Mouse (Mus musculus): ENCODE results near the gene Rbm19. TPM values are rescaled to one million over a fixed set of nuclear protein-coding genes. Genes with fewer than 3 reads are reported as not detected.

Gene Rbm19
- polyA plus RNA-seq, 1 experiment from 2014 or later, result 22.2 TPM

- no peak overlapping the region for H3K4me3 ChIP-seq (ENCODE audit: low read depth, low read length)
- peak overlapping the region; percentile 31; the same call in 1 of the 2 replicates for H3K4me2 ChIP-seq (ENCODE audit: low read depth)
- WGBS, result 7% methylated on average over 11 of the region's 11 CpGs
- no peak overlapping the region for H3K9ac ChIP-seq (ENCODE audit: low read length)
- H3K36me3 ChIP-seq (ENCODE audit: control insufficient read depth, insufficient read depth, low read length), result no peaks in the 10 kb centered on the region
- DNase-seq (ENCODE audit: low spot score) (peak; percentile 58), ATAC-seq (ENCODE audit: insufficient read depth, low FRiP score, low TSS enrichment) (no peak)
- H3K9me3 ChIP-seq (ENCODE audit: control insufficient read depth, low read length), result no peaks in the 10 kb centered on the region
- H3K4me1 ChIP-seq (ENCODE audit: control insufficient read depth, insufficient read depth, low read length), result peaks cover 25% of the 10 kb centered on the region
- H3K27me3 ChIP-seq (ENCODE audit: control insufficient read depth, insufficient read depth, low read length), result peaks cover 2% of the 10 kb centered on the region; the same call in 1 of the 2 replicates
- H3K27ac ChIP-seq (ENCODE audit: low read depth, low read length), result no peak overlapping the region
Measured at GRCm38 (mm10) chr5:120210668-120211067, 94.4 kb downstream of the Rbm19 start.

- DNase-seq (ENCODE audit: low spot score), result peak; percentile 40
- ATAC-seq (ENCODE audit: insufficient read depth, low FRiP score, low TSS enrichment), result no peak
- peak overlapping the region; percentile 31 for H3K4me2 ChIP-seq (ENCODE audit: low read depth)
- H3K4me1 ChIP-seq (ENCODE audit: control insufficient read depth, insufficient read depth, low read length), result peaks cover 22% of the 10 kb centered on the region
- H3K4me3 ChIP-seq (ENCODE audit: low read depth, low read length), result no peak overlapping the region
- peaks cover 2% of the 10 kb centered on the region; the same call in 1 of the 2 replicates for H3K27me3 ChIP-seq (ENCODE audit: control insufficient read depth, insufficient read depth, low read length)
- H3K9ac ChIP-seq (ENCODE audit: low read length), result no peak overlapping the region
- no peaks in the 10 kb centered on the region for H3K9me3 ChIP-seq (ENCODE audit: control insufficient read depth, low read length)
- no peaks in the 10 kb centered on the region for H3K36me3 ChIP-seq (ENCODE audit: control insufficient read depth, insufficient read depth, low read length)
- H3K27ac ChIP-seq (ENCODE audit: low read depth, low read length), result no peak overlapping the region
- 7% methylated on average over 17 of the region's 17 CpGs for WGBS
Measured at GRCm38 (mm10) chr5:120211182-120211581, 94.9 kb downstream of the Rbm19 start.

- Histone ChIP-seq H3K9me3 (ENCODE audit: control insufficient read depth, low read length) (no peaks in the 10 kb centered on the region), H3K4me2 (ENCODE audit: low read depth) (no peak overlapping the region), H3K36me3 (ENCODE audit: control insufficient read depth, insufficient read depth, low read length) (no peaks in the 10 kb centered on the region), H3K9ac (ENCODE audit: low read length) (no peak overlapping the region), H3K4me1 (ENCODE audit: control insufficient read depth, insufficient read depth, low read length) (peaks cover 10% of the 10 kb centered on the region; the same call in 1 of the 2 replicates), H3K27ac (ENCODE audit: low read depth, low read length) (no peak overlapping the region), H3K27me3 (ENCODE audit: control insufficient read depth, insufficient read depth, low read length) (peaks cover 2% of the 10 kb centered on the region; the same call in 1 of the 2 replicates), H3K4me3 (ENCODE audit: low read depth, low read length) (no peak overlapping the region)
- WGBS, result 71% methylated on average over 3 of the region's 3 CpGs
- DNase-seq (ENCODE audit: low spot score) (no peak), ATAC-seq (ENCODE audit: insufficient read depth, low FRiP score, low TSS enrichment) (no peak)
Measured at GRCm38 (mm10) chr5:120214511-120214910, 98.2 kb downstream of the Rbm19 start.

GRCm38 (mm10) chr5:120221216-120221615, 105.0 kb downstream of the Rbm19 start:
- Histone ChIP-seq H3K27me3 (ENCODE audit: control insufficient read depth, insufficient read depth, low read length) (no peaks in the 10 kb centered on the region; the same call in 1 of the 2 replicates), H3K4me2 (ENCODE audit: low read depth) (no peak overlapping the region), H3K4me3 (ENCODE audit: low read depth, low read length) (no peak overlapping the region), H3K9me3 (ENCODE audit: control insufficient read depth, low read length) (no peaks in the 10 kb centered on the region), H3K36me3 (ENCODE audit: control insufficient read depth, insufficient read depth, low read length) (no peaks in the 10 kb centered on the region), H3K9ac (ENCODE audit: low read length) (no peak overlapping the region), H3K27ac (ENCODE audit: low read depth, low read length) (no peak overlapping the region), H3K4me1 (ENCODE audit: control insufficient read depth, insufficient read depth, low read length) (peaks cover 5% of the 10 kb centered on the region; the same call in 1 of the 2 replicates)
- ATAC-seq (ENCODE audit: insufficient read depth, low FRiP score, low TSS enrichment), result no peak
- 31% methylated on average over 4 of the region's 4 CpGs for WGBS
- no peak for DNase-seq (ENCODE audit: low spot score)

GRCm38 (mm10) chr5:120225383-120225782, 109.1 kb downstream of the Rbm19 start:
- H3K36me3 ChIP-seq (ENCODE audit: control insufficient read depth, insufficient read depth, low read length), result no peaks in the 10 kb centered on the region
- H3K4me1 ChIP-seq (ENCODE audit: control insufficient read depth, insufficient read depth, low read length), result peaks cover 5% of the 10 kb centered on the region; the same call in 1 of the 2 replicates
- no peaks in the 10 kb centered on the region; the same call in 1 of the 2 replicates for H3K27me3 ChIP-seq (ENCODE audit: control insufficient read depth, insufficient read depth, low read length)
- no peak overlapping the region for H3K9ac ChIP-seq (ENCODE audit: low read length)
- no peak overlapping the region for H3K4me3 ChIP-seq (ENCODE audit: low read depth, low read length)
- no peak overlapping the region for H3K4me2 ChIP-seq (ENCODE audit: low read depth)
- no peaks in the 10 kb centered on the region for H3K9me3 ChIP-seq (ENCODE audit: control insufficient read depth, low read length)
- 21% methylated on average over 14 of the region's 14 CpGs for WGBS
- ATAC-seq (ENCODE audit: insufficient read depth, low FRiP score, low TSS enrichment), result no peak
- no peak for DNase-seq (ENCODE audit: low spot score)
- H3K27ac ChIP-seq (ENCODE audit: low read depth, low read length), result 0 out of 2 replicates have a peak overlapping the region, but pooled peaks have one; percentile 1

GRCm38 (mm10) chr5:120228613-120229409, 112.5 kb downstream of the Rbm19 start:
- H3K9ac ChIP-seq (ENCODE audit: low read length), result no peak overlapping the region
- no peaks in the 10 kb centered on the region for H3K9me3 ChIP-seq (ENCODE audit: control insufficient read depth, low read length)
- H3K4me2 ChIP-seq (ENCODE audit: low read depth), result no peak overlapping the region
- ATAC-seq (ENCODE audit: insufficient read depth, low FRiP score, low TSS enrichment), result no peak
- 0 out of 2 replicates have a peak, but pooled peaks cover 2% of the 10 kb centered on the region for H3K27me3 ChIP-seq (ENCODE audit: control insufficient read depth, insufficient read depth, low read length)
- no peaks in the 10 kb centered on the region for H3K36me3 ChIP-seq (ENCODE audit: control insufficient read depth, insufficient read depth, low read length)
- no peak overlapping the region for H3K27ac ChIP-seq (ENCODE audit: low read depth, low read length)
- no peak overlapping the region for H3K4me3 ChIP-seq (ENCODE audit: low read depth, low read length)
- no peak for DNase-seq (ENCODE audit: low spot score)
- H3K4me1 ChIP-seq (ENCODE audit: control insufficient read depth, insufficient read depth, low read length), result peaks cover 15% of the 10 kb centered on the region
- 30% methylated on average over 20 of the region's 20 CpGs for WGBS

- Histone ChIP-seq H3K4me2 (ENCODE audit: low read depth) (peak overlapping the region; percentile 46), H3K36me3 (ENCODE audit: control insufficient read depth, insufficient read depth, low read length) (no peaks in the 10 kb centered on the region), H3K9me3 (ENCODE audit: control insufficient read depth, low read length) (no peaks in the 10 kb centered on the region), H3K27me3 (ENCODE audit: control insufficient read depth, insufficient read depth, low read length) (0 out of 2 replicates have a peak, but pooled peaks cover 2% of the 10 kb centered on the region), H3K4me3 (ENCODE audit: low read depth, low read length) (no peak overlapping the region), H3K9ac (ENCODE audit: low read length) (peak overlapping the region; percentile 41), H3K27ac (ENCODE audit: low read depth, low read length) (peak overlapping the region; percentile 76), H3K4me1 (ENCODE audit: control insufficient read depth, insufficient read depth, low read length) (peaks cover 10% of the 10 kb centered on the region)
- peak; percentile 88 for DNase-seq (ENCODE audit: low spot score)
- WGBS, result 6% methylated on average over 25 of the region's 25 CpGs
- ATAC-seq (ENCODE audit: insufficient read depth, low FRiP score, low TSS enrichment), result peak; percentile 56
Measured at GRCm38 (mm10) chr5:120231435-120232147, 115.3 kb downstream of the Rbm19 start.

- DNase-seq (ENCODE audit: low spot score), result no peak
- WGBS, result 68% methylated on average over 5 of the region's 5 CpGs
- no peak for ATAC-seq (ENCODE audit: insufficient read depth, low FRiP score, low TSS enrichment)
Measured at GRCm38 (mm10) chr5:120235147-120235546, 118.9 kb downstream of the Rbm19 start.

More at GRCm38 (mm10) chr5:120235147-120235546, 118.9 kb downstream of the Rbm19 start:
- no peak overlapping the region for H3K27ac ChIP-seq (ENCODE audit: low read depth, low read length)
- H3K4me1 ChIP-seq (ENCODE audit: control insufficient read depth, insufficient read depth, low read length), result peaks cover 10% of the 10 kb centered on the region
- no peak overlapping the region for H3K9ac ChIP-seq (ENCODE audit: low read length)
- no peak overlapping the region for H3K4me3 ChIP-seq (ENCODE audit: low read depth, low read length)
- 0 out of 2 replicates have a peak, but pooled peaks cover 2% of the 10 kb centered on the region for H3K27me3 ChIP-seq (ENCODE audit: control insufficient read depth, insufficient read depth, low read length)
- no peaks in the 10 kb centered on the region for H3K36me3 ChIP-seq (ENCODE audit: control insufficient read depth, insufficient read depth, low read length)
- no peak overlapping the region for H3K4me2 ChIP-seq (ENCODE audit: low read depth)
- no peaks in the 10 kb centered on the region for H3K9me3 ChIP-seq (ENCODE audit: control insufficient read depth, low read length)

Data from neural tube, embryonic 11.5 days (tissue).